Mouse (Mus musculus) layer of hippocampus, adult 9-10 months (tissue): ENCODE data around the gene Tmem132d.

Experiments used
- DNase-seq: peaks from one replicate; pipeline ENCODE4 v3.0.0; 2022; ENCODE audit warnings: low spot score

Tmem132d gene

DNA sequence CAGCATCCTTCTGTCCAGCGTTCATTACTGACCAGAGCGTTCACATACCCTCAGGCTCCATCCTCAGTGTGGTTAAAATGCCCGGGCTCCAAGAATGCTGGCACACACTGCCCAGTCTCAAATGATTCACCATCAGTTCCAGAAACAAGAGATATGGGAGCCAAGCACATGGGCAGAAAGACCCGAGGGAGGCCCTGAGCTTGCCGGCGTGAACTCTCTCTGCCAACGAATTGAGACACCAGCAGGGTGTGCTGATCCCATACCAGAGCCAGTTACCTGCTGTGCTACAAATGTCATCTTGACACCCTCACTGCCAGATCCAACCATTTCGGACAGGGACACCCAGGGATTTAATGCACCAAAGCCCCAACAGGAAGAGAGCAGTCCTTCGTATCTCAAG, 25.3 kb downstream of the Tmem132d start:
- DNase-seq, result no peak

DNA sequence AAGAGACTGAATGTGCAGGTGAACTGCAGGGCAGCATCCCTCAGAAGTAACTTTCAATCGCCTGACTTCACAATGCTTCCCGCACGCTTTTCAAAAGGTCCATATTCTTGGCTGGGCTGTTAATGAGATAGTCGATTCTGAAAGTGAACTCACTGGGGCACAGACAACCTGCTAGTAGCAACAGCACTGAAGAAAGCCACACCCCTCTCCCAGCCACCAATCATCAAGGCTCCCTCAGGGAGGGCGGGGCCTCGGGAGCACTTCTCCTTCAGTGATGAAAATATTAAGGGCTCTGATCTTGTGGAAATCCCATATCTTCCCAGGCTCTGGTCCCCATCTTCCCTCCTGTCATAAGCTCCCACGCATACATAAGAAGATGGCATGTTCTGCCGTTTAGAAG, 27.8 kb downstream of the Tmem132d start:
- no peak for DNase-seq

DNA sequence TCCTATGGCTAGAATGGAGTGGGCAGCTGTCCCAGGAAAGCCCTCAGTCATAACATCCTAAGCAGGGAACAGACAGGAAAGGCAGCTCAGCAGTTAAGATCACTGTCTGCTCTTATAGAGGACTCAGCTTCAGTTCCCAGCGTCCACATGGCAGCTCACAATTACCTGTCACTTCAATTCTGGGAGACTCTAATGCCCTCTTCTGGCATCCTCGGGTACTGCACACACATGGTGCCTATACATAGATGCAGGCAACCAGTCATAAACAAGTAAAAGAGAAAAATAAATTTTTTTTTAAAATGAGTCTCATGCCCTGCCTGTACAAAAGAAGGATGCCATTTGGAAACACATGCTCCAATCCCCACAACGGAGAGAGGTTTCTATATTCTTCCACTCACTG, 28.7 kb downstream of the Tmem132d start:
- DNase-seq, result no peak

DNA sequence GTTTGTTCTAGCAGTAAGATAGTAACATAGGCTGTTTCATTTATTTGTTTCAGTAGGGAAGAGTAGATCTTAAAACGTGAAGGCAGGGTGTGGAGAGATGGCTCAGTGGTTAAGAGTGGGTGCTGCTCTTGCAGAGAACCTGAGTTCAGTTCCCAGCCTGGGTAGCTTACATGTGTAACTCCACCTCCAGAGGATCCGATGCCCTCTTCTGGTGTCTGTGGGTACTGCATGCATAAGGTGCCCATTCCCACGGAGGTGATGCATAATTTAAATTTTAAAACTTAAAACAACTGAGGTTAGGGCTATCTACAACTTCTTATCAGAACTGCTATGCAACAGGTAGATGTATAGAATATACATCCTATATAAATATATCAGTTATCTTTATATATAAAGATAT, 40.5 kb downstream of the Tmem132d start:
- no peak for DNase-seq

DNA sequence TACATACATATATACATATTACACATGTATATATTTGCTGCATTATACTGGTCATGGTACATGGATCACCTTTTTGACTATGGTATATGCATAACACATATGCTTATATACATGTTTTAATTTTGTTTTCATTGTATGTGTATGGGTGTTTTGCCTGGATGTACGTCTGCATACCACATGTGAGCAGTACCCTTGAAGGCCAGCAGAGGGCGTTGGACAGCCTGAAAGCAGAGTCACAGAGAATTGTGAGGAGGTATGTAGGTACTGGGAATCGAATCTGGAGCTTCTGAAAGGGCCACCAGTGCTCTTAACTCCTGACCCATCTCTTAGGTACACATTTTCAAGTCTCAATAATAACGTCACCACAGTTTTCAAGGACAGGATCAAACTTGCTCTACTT, 43.2 kb downstream of the Tmem132d start:
- no peak for DNase-seq

DNA sequence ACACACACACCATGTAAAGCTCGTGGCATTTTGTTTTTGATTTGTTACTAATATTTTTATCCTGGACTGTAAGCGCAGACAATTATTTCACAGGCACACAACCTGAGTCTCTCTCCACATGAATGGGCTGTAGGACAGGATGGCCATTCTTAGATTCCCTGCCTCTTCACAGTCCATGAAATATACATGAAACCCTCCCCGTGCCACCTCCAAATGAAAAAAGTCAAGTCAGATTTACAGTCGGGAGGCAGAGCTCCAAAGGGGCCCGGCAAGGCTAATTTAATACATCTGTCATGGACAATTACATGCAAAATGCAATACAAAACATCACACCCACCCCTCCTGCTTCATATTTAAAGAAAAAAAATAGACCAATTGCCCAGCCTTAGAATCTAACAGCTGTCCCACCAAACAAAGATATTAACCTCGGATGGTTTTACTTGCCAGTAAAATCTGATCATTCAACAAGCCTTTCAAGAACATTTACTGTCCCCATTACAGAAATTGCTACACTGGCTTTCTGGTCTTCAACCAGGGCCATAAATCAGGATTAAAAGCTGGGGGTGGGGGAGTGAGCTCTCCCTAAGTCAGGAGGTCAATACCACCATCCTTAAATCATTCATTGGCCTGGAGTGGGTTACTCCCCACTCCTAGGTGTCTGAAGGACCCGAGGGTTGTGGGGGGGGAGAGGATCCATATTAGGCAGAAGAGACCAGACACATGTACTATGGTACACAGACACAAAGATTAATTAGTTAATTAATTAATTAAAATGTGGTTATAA, 44.3 kb downstream of the Tmem132d start:
- DNase-seq, result no peak

DNA sequence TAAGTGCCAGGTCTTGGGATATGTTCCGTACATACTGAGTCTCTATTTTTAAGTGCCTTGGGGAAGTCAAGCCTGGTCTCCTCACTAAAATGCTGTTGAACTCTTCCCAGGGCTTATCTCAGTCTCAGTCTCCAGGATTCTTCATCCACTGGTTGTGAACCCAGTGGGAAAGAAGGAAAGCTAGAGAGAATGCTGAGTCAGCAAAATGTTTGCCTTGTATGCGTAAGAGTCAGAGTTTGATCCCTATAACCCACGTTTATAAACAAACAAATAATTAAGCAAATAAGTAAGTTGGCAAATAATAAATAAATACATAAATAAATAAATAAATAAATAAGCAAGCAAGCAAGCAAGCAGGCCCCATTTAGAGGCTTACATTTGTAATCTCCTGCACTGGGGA, 63.1 kb downstream of the Tmem132d start:
- DNase-seq, result no peak

DNA sequence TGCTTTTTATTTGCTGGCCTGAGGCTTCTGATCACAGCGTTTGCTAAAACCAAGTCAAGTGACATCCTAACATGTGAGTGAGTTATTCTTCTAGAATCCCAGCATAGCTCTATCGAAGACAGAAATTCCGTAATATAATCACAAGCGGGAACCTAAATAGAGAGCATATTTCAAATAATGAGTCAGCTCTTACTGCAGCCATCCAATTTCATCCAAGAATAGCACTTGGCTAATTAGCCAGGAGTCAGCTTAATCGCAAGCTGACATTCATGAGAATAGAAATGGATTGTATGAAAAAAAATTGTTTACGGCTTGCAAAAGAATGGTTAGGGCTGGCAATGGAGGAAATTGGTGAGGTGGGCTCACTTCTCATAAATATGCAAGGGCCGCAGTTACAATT, 63.8 kb downstream of the Tmem132d start:
- peak; percentile 32 for DNase-seq

DNA sequence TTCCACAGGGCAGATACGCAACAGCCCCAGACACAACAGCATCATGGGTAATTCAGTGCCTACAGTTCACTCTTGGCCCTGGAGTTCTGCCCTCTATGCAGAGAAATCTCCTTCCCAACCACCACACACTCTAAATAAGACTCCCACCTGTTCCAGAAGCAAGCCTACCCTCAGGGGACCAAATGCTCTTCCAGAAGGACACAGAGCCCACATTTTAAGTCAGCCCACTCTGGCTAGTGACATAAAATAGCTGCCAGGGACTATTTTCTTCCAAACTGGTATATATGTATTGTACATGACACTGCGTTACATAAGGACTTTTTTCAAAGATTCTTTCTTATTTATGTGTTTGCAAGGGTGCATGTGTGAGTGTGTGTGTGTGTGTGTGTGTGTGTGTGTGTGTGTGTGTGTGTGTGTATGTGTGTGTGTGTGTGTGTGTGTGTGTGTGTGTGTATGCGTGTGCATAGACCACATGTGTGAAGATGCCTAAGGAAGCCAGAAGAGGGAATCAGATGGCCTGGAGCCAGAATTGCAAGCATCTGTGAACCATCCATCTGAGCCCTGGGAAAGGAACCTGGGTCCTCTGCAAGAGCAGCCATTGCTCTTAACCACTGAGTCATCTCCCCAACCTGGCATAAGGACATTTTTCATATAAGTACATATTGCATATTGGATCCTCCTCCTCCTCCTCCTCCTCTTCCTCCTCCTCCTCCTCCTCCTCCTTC, 67.5 kb downstream of the Tmem132d start:
- no peak for DNase-seq

DNA sequence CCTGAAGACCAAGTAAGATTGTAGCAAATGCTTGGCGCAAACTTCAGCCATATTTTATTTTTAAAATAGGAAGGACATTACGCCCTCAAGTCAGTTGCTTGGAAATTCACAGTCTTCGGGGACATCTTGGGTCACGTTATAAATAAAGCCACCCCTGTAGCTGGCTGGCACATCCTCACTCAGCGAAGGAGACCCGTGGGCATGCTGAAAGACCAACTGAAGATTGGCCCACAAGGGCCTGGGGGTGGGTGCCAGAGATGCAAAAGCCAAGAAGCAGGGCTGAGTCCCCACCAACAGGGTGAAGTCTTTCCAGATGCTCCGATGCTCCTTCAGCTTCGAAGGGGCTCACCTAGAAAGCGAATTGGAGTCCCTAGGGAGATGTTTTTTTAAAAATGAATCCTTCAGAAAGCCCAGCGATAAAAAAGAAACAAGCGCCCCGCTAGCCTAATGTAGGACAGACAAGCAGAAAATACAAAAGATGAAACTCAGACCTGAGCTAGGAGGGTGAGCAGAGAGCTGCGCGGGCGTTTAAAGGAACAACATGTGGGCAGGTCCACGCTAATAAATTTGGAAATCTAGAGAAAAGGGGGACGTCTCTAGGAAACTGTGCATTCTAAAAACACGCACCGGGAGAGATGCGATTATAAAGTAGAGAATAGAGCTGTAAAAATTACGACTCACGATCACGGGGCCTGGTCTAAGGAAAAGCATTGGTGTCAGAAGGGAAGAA, 71.8 kb downstream of the Tmem132d start:
- DNase-seq, result no peak

DNA sequence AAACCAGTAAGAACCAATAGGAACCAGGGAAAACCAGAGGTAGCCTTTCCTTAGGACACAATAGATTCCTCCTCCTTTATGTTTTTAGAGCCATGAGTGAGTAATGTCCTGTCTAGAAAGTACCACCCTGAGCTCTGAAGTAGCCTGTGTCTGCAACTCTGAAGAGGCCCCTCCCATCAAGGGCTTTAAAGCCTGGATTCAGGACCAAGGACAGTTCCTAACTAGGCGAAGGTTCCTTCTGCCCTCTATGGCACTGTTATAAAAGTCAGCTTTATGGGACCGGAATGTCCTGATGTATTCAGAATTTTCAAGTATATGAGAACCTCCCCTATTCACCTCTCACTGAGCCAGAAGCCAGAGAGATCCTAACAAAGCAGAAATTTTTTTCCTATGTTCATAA, 84.0 kb downstream of the Tmem132d start:
- no peak for DNase-seq

DNA sequence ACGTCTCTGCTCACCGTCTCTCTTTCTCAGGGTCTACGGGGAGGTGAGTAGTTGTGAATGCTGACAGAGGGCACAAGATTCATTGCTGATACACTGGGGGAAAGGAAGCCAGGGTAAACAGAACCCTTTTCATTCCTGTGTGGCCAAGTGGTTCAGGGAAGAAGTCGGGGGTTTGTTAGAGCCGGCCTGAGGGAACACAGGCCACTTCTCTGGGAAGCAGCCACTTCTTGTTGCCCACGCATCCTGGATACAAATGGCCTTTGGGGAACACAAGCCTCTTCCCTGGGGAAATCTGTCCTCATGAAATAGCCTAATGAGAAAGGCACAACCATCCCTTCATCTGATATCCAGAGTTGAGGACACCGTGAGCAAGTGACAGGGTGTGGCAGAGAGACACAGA, 96.0 kb downstream of the Tmem132d start:
- DNase-seq, result no peak

DNA sequence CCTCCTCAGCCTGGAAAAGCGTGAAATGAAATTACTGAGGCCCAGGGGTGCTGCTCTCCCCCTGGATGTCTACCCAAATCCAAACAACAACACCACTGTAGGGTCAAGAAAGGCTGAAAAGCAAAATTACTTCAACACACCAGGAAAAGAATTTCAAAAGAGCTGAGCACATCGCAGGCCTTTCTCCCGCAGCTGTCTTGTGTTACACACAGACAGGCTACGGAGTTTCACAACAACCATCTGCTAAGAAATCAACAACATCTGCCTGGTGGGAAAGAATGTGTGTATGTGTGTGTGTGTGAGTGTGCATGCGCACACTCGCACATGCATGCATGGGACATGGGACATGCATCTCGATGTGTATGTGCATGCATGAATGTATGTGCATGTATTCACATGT, 100.1 kb downstream of the Tmem132d start:
- no peak for DNase-seq

DNA sequence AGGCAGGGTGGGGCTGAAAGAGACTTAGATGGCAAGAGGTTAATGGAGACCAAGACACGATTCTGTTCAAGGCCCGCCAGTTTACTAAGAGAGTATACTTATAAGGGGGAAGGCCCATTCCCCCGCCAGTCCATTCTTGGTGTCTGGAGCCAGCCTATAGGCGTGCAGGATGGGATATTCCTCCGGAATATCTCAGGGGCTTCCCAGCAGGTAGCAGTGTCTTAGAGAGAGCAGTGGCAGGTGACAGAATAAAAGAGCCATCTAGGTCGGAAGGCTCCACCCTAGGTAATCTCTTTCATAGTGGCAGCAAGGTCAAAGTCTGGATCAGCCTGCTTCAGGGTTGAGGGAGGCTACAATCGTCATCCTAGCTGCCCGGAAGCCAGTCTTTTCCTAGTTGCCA, 102.5 kb downstream of the Tmem132d start:
- DNase-seq, result no peak

DNA sequence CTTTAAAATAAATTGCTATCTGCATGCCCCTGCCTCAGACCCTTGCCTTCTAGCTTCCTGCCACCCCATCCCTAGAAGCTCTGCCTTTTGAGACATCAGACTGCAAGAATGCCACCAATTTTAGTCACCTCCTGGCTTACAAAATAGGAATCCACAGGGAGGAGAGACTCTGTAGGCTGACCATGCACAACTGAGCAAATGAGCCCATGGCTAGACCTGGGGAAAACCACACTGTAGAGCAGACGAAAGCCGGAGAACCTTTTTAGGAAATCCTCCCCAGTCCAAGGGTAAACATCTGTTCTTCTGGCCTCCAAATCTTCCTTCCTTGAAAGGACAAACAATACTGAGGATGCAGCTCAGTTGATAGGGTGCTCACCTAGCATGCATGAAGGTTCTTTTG, 130.5 kb downstream of the Tmem132d start:
- DNase-seq, result no peak

DNA sequence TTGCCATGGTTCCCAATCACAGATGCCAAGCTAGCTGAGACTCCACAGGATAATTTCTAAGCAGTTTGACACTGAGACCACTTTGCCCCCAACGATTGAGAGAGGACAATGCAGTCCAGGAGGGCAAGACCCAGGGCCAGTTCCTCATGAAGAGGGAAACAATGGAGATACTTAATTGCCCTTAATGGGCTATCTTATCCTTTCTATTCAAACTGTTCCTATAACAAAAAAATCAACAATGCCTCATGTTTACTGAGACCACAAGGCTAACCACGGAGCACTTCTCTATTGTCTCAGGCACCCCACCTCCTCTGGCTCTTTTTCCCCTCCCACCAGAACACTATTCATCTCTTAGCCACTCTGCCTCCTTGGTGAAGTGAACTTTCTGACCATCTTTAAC, 141.7 kb downstream of the Tmem132d start:
- DNase-seq, result no peak

DNA sequence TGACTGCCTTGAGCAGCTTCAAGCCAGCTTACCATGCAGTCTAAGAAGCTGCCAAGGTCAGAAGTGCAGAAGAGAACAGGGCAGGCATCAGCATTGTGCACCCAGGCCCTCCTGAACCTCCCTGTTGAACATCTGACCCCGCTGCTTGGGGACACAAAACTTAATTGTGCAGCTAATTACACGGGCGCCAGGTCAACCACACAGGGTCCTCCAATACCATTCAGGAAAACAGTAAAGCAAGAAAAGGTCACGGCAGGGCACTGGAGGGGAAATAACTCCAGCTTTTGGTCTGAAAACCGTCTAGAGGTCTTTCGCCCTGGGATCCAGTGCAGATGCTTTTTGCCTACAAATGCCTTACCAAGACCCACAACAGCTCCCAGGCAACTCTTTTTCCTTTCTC, 159.6 kb downstream of the Tmem132d start:
- no peak for DNase-seq

DNA sequence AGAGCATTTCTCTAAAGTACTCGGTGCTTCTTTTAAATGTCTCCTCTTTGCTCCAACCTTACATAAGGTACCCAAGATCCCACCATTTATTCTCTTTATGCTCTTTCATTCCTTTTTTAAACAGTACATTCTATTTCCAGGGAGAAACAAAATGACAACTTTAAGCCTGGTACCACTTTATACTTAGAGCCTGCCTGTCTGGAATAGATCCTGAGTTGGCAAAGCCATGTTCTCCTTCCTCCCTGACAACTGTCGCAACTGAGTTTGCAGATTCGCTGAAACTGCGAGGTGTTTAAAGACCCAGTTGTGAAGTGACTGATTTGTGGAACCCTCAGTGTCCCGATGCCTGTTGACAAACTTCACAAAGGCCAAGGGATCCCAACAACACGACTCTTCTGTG, 165.5 kb downstream of the Tmem132d start:
- no peak for DNase-seq

DNA sequence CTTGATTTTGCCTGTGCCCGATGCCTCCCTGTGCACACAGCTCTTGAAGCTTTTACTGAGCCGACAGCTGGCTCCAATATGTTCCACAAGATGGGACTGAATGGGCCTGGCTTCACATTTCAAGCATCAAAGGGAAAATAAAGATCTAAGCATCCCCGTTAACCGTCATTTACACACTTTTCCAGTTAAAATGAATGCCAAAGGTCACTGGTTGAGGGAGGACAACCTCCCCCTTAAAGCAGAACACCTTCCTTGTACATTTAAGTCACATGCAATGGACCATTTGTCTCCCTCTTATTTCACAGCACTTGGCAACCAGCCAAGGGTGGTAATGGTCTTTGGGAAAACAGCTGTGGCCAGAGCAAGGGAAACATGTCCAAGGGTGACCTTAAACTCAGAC, 188.7 kb downstream of the Tmem132d start:
- DNase-seq, result peak; percentile 12

DNA sequence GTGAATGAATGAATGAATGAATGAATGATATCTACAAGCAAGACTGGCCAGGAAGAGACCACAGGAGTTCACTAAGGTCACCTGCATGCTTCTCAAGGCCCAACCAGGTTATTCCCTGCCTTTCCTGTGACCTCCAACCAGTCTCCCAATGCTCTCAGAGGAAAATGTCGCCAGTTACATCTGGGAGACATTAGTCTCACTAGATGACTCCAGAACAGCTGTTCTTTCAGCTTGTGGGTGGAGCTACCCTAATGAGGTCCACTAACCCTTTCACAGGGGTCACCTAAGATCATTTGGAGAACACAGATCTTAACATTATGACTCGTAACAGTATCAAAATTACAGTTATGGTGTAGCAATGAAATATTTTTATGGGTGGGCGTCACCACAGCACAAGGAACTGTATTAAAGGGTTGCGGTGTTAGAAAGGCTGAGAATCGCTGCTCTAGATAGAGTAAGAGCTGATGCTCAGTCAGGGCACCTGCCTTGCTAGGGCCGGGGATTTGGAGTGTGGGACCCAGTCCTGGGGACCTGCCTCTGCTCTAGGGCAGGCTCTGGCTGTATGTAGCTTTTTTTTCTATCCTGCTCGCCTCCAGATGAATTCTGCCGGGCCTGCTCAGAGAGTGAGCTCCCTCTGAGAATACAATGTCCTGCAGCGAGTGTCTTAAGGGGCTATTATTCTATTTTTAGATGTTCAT, 196.1 kb downstream of the Tmem132d start:
- no peak for DNase-seq

DNA sequence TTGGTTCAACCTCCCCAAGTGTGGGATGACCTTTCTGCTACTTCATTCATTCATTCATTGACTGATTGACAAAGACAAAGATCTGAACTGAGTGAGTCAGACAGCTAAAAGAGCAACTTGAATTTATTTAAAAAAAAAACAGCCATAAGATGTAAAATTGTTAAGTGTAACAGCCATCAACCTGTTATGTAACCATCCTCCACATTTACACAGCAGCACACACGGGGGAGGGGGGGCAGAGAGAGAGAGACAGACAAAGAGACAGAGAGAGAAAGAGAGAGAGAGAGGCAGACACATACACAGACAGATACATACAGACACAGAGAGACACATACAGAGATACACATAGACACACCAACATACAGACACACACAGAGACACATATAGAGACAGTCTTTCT, 197.3 kb downstream of the Tmem132d start:
- no peak for DNase-seq

DNA sequence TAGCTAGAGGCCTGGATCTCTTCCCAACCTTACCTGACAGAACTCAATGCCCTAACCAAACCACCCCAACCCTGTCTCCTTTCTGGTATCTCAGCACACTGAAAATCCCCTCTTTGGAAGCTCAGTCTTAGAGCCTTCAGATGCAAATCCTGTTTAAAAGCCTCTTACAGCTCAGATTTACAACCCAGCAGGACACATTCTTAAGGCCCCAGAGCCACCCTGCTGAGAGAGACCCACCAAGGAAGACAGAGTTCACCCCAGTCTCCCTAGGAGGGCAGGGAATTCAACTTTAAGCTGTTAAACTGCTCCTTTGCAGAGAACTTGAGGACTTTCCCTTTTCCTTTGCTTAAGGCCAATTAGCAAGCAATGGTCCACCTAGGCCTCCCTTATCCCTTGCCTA, 199.8 kb downstream of the Tmem132d start:
- DNase-seq, result no peak

DNA sequence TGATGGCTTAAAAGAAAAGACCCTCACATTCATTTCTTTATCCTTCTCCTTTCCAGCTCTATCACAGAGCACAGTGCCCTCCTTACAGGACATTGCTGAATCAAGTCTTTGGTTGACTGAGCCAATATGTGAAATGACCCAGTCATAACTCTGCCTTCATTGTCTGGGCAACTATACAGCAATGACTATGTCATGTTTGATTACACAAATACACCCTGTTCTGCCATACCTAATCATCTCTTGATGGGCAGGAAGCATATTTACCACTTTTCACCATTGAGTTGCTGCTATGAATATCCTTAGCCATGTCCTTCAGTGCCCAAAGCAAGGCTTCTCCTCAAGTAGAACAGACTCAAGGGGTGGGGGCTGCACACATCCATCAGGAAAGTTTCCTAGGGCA, 214.6 kb downstream of the Tmem132d start:
- DNase-seq, result no peak
